Mouse (Mus musculus): ENCODE data around the gene Pnck. TPM values are rescaled to one million over a fixed set of nuclear protein-coding genes. Genes with fewer than 3 reads are reported as not detected.

The Pnck gene
- not detected for polyA plus RNA-seq (2014; fragmentation: Illumina TruSeq; extraction: RNeasy Lipid Tissue Mini Kit (QIAGEN cat#74804); ENCODE audit: low read depth, low replicate concordance)

DNA sequence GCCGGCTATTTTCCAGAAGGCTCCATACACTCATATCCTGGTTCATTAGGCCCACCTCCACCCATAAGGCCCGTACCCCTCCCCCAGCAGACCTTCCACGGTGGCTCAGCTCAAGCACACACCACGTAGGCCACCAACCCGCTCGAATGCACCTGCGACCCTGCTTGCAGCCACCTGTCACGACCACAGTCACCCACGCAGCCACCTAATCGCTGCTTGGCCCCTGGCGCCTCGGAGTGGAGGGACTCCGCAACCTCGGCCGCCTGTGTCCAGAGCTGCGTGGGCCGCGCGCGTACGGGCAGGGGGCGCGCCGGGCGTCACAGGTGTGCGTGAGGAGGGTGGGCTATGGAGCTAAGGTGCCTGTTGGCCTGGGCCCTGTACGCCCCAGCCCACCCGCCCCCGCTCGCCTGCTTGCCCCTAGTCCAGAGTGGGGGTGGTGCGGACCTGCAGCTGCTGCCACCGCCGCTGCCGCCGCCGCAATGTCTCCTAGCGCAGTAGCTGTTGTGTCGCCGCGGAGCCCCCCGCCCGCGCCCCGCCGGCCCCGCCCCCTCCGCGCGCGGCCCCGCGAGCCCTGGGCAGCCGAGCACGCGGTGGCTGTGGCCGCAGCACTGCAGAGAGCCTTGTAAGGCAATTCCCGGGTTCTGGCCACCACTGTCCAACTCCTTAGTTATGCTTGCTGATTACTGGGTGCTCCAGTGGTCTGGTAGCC lies at the start of gene Pnck:
Gene Pnck, minus strand, starts transcription at position 543 of the 709 bp plus-strand sequence.

DNA sequence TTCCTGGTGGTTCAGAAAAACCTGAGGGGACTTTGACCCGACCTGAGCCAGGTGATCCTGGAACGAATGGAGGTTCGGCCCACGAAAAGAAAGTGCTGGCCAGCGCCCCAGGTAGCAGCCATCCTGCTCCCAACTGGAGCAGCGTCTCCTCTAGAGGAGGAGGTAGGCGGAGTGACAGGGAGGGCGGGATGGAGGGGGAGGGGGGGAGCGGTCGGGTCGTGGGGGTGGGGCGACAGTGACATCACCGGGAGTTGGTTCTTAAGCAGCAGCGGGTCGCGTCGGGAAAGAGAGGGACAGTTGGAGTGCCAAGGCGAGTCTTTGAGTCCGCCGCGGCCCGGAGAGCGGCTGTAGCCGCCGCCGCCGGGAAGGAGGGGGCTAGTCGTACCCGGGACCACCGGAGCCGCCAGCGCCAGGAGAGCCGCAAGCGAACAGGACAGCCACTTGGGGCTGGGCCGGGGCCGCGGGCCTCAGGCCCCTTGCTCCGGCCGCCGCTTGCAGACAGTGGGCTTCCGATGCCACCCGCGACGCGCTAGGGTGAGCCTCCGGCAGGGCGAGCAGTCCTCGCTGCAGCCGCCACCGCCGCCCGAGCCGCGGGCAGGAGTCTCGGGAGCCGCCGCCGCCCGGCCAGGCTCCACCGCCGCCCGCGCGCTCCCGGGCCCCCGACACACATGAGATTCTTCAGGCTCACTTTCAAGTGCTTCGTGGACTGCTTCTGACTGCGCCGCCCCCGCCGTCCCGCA lies 13.1 kb upstream of the Pnck start, which contains the start of gene Slc6a8:
Gene Slc6a8, plus strand, starts transcription at position 272 of the 740 bp plus-strand sequence.

GRCm38 (mm10) chrX:73639255-73639675 lies 20.7 kb downstream of the Pnck start, which contains the start of gene Dusp9:
Gene Dusp9, plus strand, starts transcription at chrX:73639419.

Other genes with a start within 250 kb of the Pnck start
- gene Zfp92, start 249.0 kb downstream of the Pnck start, polyA plus RNA-seq (2014; fragmentation: Illumina TruSeq; extraction: RNeasy Lipid Tissue Mini Kit (QIAGEN cat#74804); ENCODE audit: low read depth, low replicate concordance), result not detected
- not detected for gene Trex2, start 224.8 kb downstream of the Pnck start, polyA plus RNA-seq (2014; fragmentation: Illumina TruSeq; extraction: RNeasy Lipid Tissue Mini Kit (QIAGEN cat#74804); ENCODE audit: low read depth, low replicate concordance)
- 7.4 TPM for gene Haus7, start 201.1 kb downstream of the Pnck start, polyA plus RNA-seq (2014; fragmentation: Illumina TruSeq; extraction: RNeasy Lipid Tissue Mini Kit (QIAGEN cat#74804); ENCODE audit: low read depth, low replicate concordance)
- 169 TPM for gene Bgn, start 176.5 kb downstream of the Pnck start, polyA plus RNA-seq (2014; fragmentation: Illumina TruSeq; extraction: RNeasy Lipid Tissue Mini Kit (QIAGEN cat#74804); ENCODE audit: low read depth, low replicate concordance)
- gene Atp2b3, start 157.0 kb downstream of the Pnck start, polyA plus RNA-seq (2014; fragmentation: Illumina TruSeq; extraction: RNeasy Lipid Tissue Mini Kit (QIAGEN cat#74804); ENCODE audit: low read depth, low replicate concordance), result not detected
- gene Dusp9, start 20.7 kb downstream of the Pnck start, polyA plus RNA-seq (2014; fragmentation: Illumina TruSeq; extraction: RNeasy Lipid Tissue Mini Kit (QIAGEN cat#74804); ENCODE audit: low read depth, low replicate concordance), result 0.32 TPM
- 126 TPM for gene Slc6a8, start 13.0 kb upstream of the Pnck start, polyA plus RNA-seq (2014; fragmentation: Illumina TruSeq; extraction: RNeasy Lipid Tissue Mini Kit (QIAGEN cat#74804); ENCODE audit: low read depth, low replicate concordance)
- 215 TPM for gene Bcap31, start 56.1 kb upstream of the Pnck start, polyA plus RNA-seq (2014; fragmentation: Illumina TruSeq; extraction: RNeasy Lipid Tissue Mini Kit (QIAGEN cat#74804); ENCODE audit: low read depth, low replicate concordance)
- 1.0 TPM for gene Abcd1, start 56.5 kb upstream of the Pnck start, polyA plus RNA-seq (2014; fragmentation: Illumina TruSeq; extraction: RNeasy Lipid Tissue Mini Kit (QIAGEN cat#74804); ENCODE audit: low read depth, low replicate concordance)
- not detected for gene Plxnb3, start 97.0 kb upstream of the Pnck start, polyA plus RNA-seq (2014; fragmentation: Illumina TruSeq; extraction: RNeasy Lipid Tissue Mini Kit (QIAGEN cat#74804); ENCODE audit: low read depth, low replicate concordance)
- not detected for gene Srpk3, start 114.3 kb upstream of the Pnck start, polyA plus RNA-seq (2014; fragmentation: Illumina TruSeq; extraction: RNeasy Lipid Tissue Mini Kit (QIAGEN cat#74804); ENCODE audit: low read depth, low replicate concordance)
- 73.0 TPM for gene Idh3g, start 126.8 kb upstream of the Pnck start, polyA plus RNA-seq (2014; fragmentation: Illumina TruSeq; extraction: RNeasy Lipid Tissue Mini Kit (QIAGEN cat#74804); ENCODE audit: low read depth, low replicate concordance)
- gene Ssr4, start 126.9 kb upstream of the Pnck start, polyA plus RNA-seq (2014; fragmentation: Illumina TruSeq; extraction: RNeasy Lipid Tissue Mini Kit (QIAGEN cat#74804); ENCODE audit: low read depth, low replicate concordance), result 30.3 TPM
- gene Pdzd4, start 164.9 kb upstream of the Pnck start, polyA plus RNA-seq (2014; fragmentation: Illumina TruSeq; extraction: RNeasy Lipid Tissue Mini Kit (QIAGEN cat#74804); ENCODE audit: low read depth, low replicate concordance), result 0.36 TPM
- 10.0 TPM for gene Avpr2, start 232.0 kb upstream of the Pnck start, polyA plus RNA-seq (2014; fragmentation: Illumina TruSeq; extraction: RNeasy Lipid Tissue Mini Kit (QIAGEN cat#74804); ENCODE audit: low read depth, low replicate concordance)
- 4.2 TPM for gene L1cam, start 236.0 kb upstream of the Pnck start, polyA plus RNA-seq (2014; fragmentation: Illumina TruSeq; extraction: RNeasy Lipid Tissue Mini Kit (QIAGEN cat#74804); ENCODE audit: low read depth, low replicate concordance)